Mouse (Mus musculus) megakaryocyte-erythroid progenitor cell, adult 5 weeks (primary cell): ENCODE measurements around the gene Acvr1b. TPM values are rescaled to one million over a fixed set of nuclear protein-coding genes. Genes with fewer than 3 reads are reported as not detected.

Experiments
- polyA plus RNA-seq: library from polyadenylated mRNA; stranded (reverse); fragments of >175 nt; gene quantifications from 2 replicates; pipeline ENCODE4 v1.2.3, GENCODE M21; 2012

The Acvr1b gene
- 6.0 and 6.1 TPM in 2 replicates for polyA plus RNA-seq

GRCm38 (mm10) chr15:101173421-101174211, at the start of gene Acvr1b:
Gene Acvr1b, plus strand, starts transcription at chr15:101174067.

GRCm38 (mm10) chr15:101128181-101129089, 45.4 kb upstream of the Acvr1b start, which contains the start of gene Acvrl1:
Gene Acvrl1, plus strand, starts transcription at chr15:101128522.

GRCm38 (mm10) chr15:101224006-101224906, 50.4 kb downstream of the Acvr1b start, which contains the start of gene Grasp:
Gene Grasp, plus strand, starts transcription at chr15:101224188.

GRCm38 (mm10) chr15:101253886-101254795, 80.3 kb downstream of the Acvr1b start, which contains the start of gene Nr4a1:
Gene Nr4a1, plus strand, starts transcription at chr15:101254269.

Other genes with a start within 250 kb of the Acvr1b start
- gene Gm47841, start 126.7 kb upstream of the Acvr1b start, polyA plus RNA-seq, result not detected in 2 replicates
- 0.03 and 0.06 TPM in 2 replicates for gene Fignl2, start 95.5 kb upstream of the Acvr1b start, polyA plus RNA-seq
- not detected in 2 replicates for gene Ankrd33, start 58.3 kb upstream of the Acvr1b start, polyA plus RNA-seq
- gene Acvrl1, start 45.5 kb upstream of the Acvr1b start, polyA plus RNA-seq, result 2.0 and 6.2 TPM in 2 replicates
- 24.5 and 33.4 TPM in 2 replicates for gene Grasp, start 50.1 kb downstream of the Acvr1b start, polyA plus RNA-seq
- 218 and 261 TPM in 2 replicates for gene Nr4a1, start 80.2 kb downstream of the Acvr1b start, polyA plus RNA-seq
- 68.8 and 70.0 TPM in 2 replicates for gene Atg101, start 110.2 kb downstream of the Acvr1b start, polyA plus RNA-seq
- gene 6030408B16Rik, start 119.1 kb downstream of the Acvr1b start, polyA plus RNA-seq, result 0.05 and 0.25 TPM in 2 replicates
- 1.8 and 1.9 TPM in 2 replicates for gene Krt80, start 196.1 kb downstream of the Acvr1b start, polyA plus RNA-seq
- 0.37 and 1.1 TPM in 2 replicates for gene Krt7, start 237.0 kb downstream of the Acvr1b start, polyA plus RNA-seq